Mouse (Mus musculus) mature B cell (primary cell): ENCODE measurements around the gene Afg1l.

Experiments
- in situ Hi-C: fragments of 300-500 bp; cut with MboI; formaldehyde crosslinking; loops from 2 replicates; pipeline ENCODE4 v1.14.3; 2019

Gene Afg1l

GRCm38 (mm10) chr10:42269281-42270025, 208.9 kb downstream of the Afg1l start:
- in situ Hi-C loops, result no loop called here

DNA sequence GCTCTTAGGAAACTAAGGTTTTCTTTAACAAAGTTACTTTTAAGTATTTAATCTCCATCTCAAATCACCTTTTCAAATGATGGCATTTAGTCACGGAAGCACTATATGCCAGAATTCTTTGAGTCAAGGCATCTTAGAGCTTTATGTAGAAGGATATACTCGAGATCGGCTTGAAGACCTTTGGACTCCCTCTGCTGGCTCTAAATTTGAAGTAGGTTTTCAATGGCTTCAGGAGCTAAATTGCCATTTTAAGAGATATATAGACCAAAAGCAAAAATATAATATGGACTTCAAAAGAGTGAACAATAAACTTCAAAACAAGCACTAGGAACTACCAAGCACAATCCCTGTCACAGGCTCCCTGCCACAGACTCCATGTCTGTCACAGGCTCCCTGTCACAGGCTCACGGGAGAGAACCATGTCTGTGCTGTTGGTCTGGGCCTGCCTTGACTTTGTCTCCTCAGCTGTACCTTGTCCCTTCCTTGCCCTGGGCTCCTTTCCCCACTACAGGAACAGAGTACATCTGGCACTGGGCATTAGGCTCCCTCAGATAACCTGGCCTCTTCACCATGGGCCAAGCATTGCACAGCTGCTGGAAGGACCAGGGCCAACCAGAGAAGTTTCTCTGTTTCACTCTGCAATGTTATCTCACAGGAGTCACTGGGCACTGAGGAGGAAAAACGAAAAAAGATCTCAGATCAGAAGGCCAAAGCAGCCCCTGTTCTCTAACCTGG, 210.4 kb downstream of the Afg1l start:
- in situ Hi-C loops, result no loop called here

DNA sequence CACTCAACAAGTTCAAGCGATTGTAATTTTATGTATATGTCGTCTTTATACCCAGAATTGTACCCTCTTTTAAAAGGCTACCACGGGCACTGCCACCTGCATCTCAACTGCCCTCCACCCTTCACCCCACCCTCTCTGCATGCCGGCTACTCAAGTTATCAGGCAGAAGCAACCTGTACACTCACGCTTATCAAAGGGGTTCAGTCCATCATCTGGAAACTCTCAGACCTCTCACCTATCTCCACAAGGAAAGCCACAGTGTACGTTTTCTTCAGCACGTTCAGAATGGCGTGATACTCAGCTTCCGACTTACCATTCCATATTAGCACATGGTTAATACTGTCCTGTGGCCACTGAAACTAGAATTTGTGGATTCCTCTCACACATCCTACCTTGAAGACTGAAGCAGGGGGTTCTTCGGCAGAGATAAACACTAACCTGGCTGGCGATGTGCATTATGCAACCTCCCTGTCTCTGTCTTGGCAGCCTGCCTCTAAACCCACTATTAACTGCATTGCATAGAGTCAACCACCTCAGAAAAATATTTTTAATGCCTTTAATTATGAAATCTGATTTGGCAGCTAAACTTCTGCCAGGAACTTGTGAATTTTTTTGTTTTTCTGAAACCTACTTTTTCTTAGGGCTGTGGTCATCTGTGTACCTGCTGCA, 213.2 kb downstream of the Afg1l start:
- in situ Hi-C loops, result no loop called here

DNA sequence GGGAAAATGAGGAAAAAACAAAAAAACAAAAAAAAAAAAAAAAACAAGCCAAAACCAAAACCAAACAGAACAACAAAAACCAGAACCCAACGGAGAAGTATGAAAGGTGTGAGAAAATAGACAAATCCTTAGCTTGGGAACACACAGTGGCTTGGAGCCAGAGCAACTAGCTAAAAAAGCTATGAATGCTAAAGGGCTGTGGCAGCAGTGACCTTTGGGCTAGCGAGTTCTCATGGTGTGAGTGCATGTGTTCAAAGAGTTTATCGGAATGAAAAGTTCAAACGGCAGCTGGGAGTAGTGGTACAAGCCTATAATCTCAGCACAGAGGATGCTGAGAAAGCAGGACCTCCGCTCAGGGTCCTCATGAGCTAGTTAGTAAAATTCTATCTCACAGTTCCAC, 214.2 kb downstream of the Afg1l start:
- in situ Hi-C loops, result no loop called here

- in situ Hi-C loops, result no loop called here
Observed at GRCm38 (mm10) chr10:42263701-42264100, 214.7 kb downstream of the Afg1l start.
